Mouse (Mus musculus) spleen, adult 2 months (tissue): ENCODE data around the gene Cad.

ENCODE experiments used
- CTCF ChIP-seq: fragments of 200-500 bp; IDR thresholded peaks from 2 replicates; pipeline ENCODE4 v1.5.1; 2011; ENCODE audit warnings: mild to moderate bottlenecking, inconsistent platforms; ENCODE audit not compliant: insufficient read depth, insufficient read length, insufficient replicate concordance; ENCODE audit errors: extremely low read depth
- POLR2A ChIP-seq: fragments of 200-500 bp; IDR thresholded peaks from 2 replicates; pipeline ENCODE4 v1.6.1; 2011; ENCODE audit warnings: low read depth, low read length, inconsistent platforms

- TF ChIP-seq CTCF (no peak), POLR2A (no peak)
These were observed 25.6 kb downstream of the Cad start for GRCm38 (mm10) chr5:31080059-31080794.
